Mouse (Mus musculus) ES-Bruce4 (cell line): Measurements from ENCODE around the gene Fah.

Source experiments
- CTCF ChIP-seq: IDR thresholded peaks from one replicate; pipeline ENCODE4 v1.8.1; 2011; ENCODE audit warnings: low read depth, low read length
- POLR2A ChIP-seq: IDR thresholded peaks from one replicate; pipeline ENCODE4 v1.8.1; 2011; ENCODE audit warnings: low read length; ENCODE audit not compliant: insufficient read depth

GRCm38 (mm10) chr7:84544946-84545345, 61.6 kb downstream of the Fah start:
- TF ChIP-seq CTCF (no peak), POLR2A (no peak)
